Mouse (Mus musculus) small intestine, adult 2 months (tissue): ENCODE measurements around the gene Kcnd3.

Experiments used
- CTCF ChIP-seq: fragments of 200-500 bp; IDR thresholded peaks from 2 replicates; pipeline ENCODE4 v1.5.1; 2012; ENCODE audit warnings: low read depth, mild to moderate bottlenecking, control low read depth, inconsistent platforms, low read length, moderate library complexity, mixed read lengths; ENCODE audit not compliant: insufficient replicate concordance, insufficient read length; ENCODE audit errors: extremely low read depth
- POLR2A ChIP-seq: fragments of 200-500 bp; IDR thresholded peaks from 2 replicates; pipeline ENCODE4 v1.6.1; 2012; ENCODE audit warnings: low read depth, mild to moderate bottlenecking, control low read depth, inconsistent platforms, low read length, moderate library complexity

DNA sequence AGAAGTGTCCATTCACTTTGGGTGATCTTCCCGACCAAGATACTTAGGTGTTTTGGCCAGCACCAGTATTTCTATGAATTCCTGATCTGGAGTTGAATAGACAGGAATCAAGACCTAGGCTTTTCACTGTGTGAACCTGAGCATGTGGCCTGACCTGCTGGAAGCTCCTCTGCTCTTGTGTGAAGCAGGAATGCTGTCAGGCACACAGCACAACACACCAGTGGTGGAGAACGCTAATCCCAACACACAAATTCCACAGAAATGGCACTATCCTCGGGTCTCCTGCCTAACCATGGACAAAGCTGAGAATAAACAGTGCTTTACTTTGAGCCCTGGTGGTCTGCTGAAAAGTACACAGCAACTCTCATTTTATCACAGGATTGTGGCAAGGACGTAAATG, 268.4 kb downstream of the Kcnd3 start:
- TF ChIP-seq CTCF (no peak), POLR2A (no peak)
